Mouse (Mus musculus) hindbrain, postnatal 0 days (tissue): Measurements from ENCODE around the gene Tmem33. TPM values are rescaled to one million over a fixed set of nuclear protein-coding genes. Genes with fewer than 3 reads are reported as not detected.

Experiments used
- ATAC-seq: fragments of 200-750 bp; cut with Nextera tagmentation; 2 replicates; pipeline ENCODE4 v1.8.0; 2017; ENCODE audit warnings: mild to moderate bottlenecking, moderate TSS enrichment, moderate library complexity
- DNase-seq: peaks from one replicate; pipeline ENCODE4 v3.0.0-alpha.2; 2015; ENCODE audit warnings: low spot score
- H3K27ac ChIP-seq: fragments of 300-500 bp; sonication (generic); 2 replicates; pipeline ENCODE4 v1.5.1; 2014; ENCODE audit warnings: mild to moderate bottlenecking
- H3K27me3 ChIP-seq: fragments of 300-500 bp; sonication (generic); 2 replicates; pipeline ENCODE4 v1.6.1; 2014; ENCODE audit warnings: low read length, mixed read lengths; ENCODE audit not compliant: insufficient read depth
- H3K36me3 ChIP-seq: fragments of 300-500 bp; sonication (generic); 2 replicates; pipeline ENCODE4 v1.6.1; 2014; ENCODE audit warnings: low read length, mixed read lengths; ENCODE audit not compliant: insufficient read depth
- H3K4me1 ChIP-seq: fragments of 300-500 bp; sonication (generic); 2 replicates; pipeline ENCODE4 v1.6.1; 2014; ENCODE audit warnings: antibody characterized with exemption, low read length, mixed read lengths; ENCODE audit not compliant: insufficient read depth
- H3K4me2 ChIP-seq: fragments of 300-500 bp; sonication (generic); 2 replicates; pipeline ENCODE4 v1.6.1; 2014; ENCODE audit warnings: low read depth, mild to moderate bottlenecking, low read length, moderate library complexity, mixed read lengths
- H3K4me3 ChIP-seq: fragments of 300-500 bp; sonication (generic); 2 replicates; pipeline ENCODE4 v1.5.1; 2014; ENCODE audit warnings: low read length
- H3K9ac ChIP-seq: fragments of 300-500 bp; sonication (generic); replicated peaks from 2 replicates; pipeline ENCODE4 v1.6.1; 2014; ENCODE audit warnings: mild to moderate bottlenecking, low read length, moderate library complexity, mixed read lengths
- H3K9me3 ChIP-seq: fragments of 300-500 bp; sonication (generic); 2 replicates; pipeline ENCODE4 v1.6.1; 2016; ENCODE audit warnings: low read length, mixed read lengths
- CTCF ChIP-seq: IDR thresholded peaks from 2 replicates; pipeline ENCODE4 v1.5.1; 2016; ENCODE audit warnings: antibody characterized with exemption, control low read depth, low read depth
- WGBS: fragments of 180-500 bp; shearing (Covaris S2); extraction: QIAGEN DNeasy Blood & Tissue Kit; methylation state at CpG from one replicate; pipeline ENCODE4 v1.1.7; 2014; 5-methylcytosine and 5-hydroxymethylcytosine counted together
- polyA plus RNA-seq: library from polyadenylated mRNA; unstranded; fragments of >200 nt; fragmentation: Nextera tagmentation; extraction: Ambion mirVana; gene quantifications from 2 replicates; pipeline ENCODE4 v1.2.1, GENCODE M21; 2015
- total RNA-seq: library from RNA; depleted of rRNA; stranded (reverse); fragments of >200 nt; gene quantifications from 2 replicates; pipeline ENCODE4 v1.2.3, GENCODE M21; 2014

The Tmem33 gene
- total and polyA plus RNA-seq, 2 experiments from 2014 or later, result 61.5 to 83.3 TPM

DNA sequence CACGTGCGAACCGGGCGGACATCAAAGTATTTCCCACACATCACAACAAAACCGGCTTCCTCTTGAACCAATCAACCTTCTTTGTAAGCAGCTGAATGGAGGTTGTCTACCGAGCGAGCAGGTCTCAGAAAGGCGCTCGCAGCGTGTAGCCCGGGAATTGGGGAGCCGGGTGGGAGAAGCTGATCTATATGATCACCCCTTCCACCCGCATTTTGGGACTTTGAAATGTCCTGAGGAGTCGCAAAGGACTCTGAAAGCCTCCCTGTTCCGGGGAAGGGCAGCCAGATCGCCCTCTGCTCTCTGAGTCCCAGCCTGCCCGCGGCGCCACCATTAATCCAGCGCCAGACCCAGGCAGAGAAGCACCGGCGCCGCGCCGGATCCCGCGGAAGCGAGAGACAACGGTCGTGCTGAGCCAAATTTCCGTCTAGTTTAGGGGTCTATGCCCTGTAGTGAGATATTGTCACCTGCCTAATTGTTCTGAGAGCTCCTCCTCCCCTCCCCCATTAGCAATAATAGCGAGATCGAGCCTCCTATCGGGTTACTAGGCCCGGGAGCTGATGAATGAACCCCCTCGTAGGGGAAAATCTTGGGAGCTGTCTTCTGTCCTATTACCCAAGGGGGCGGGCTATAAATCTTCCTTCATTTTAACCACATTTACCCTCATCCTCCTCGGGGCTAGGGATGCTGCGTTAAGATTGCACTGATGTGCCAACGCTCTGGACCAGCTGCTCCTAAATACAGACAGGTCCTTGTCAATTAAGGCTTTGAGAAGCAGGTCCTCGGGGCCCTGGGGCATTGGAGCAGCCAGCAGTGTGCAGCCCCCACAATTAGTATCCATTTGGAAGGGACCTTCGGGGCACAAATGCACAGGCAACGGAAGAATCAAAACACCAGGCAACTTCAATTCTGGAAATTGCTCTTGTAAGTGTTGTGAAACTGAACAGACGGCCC, 37.6 kb upstream of the Tmem33 start:
- peaks cover 93% of the 10 kb centered on the region for H3K27me3 ChIP-seq
- peak overlapping the region; percentile 38 for H3K4me2 ChIP-seq
- H3K27ac ChIP-seq, result no peak overlapping the region
- no peak overlapping the region for H3K9ac ChIP-seq
- ATAC-seq, result no peak
- H3K36me3 ChIP-seq, result no peaks in the 10 kb centered on the region
- WGBS, result 2% methylated on average over 44 of the region's 44 CpGs
- no peaks in the 10 kb centered on the region for H3K4me1 ChIP-seq
- DNase-seq, result no peak
- peaks cover 3% of the 10 kb centered on the region; the same call in 1 of the 2 replicates for H3K9me3 ChIP-seq
- TF ChIP-seq CTCF, result no peak
- peak overlapping the region; percentile 15; the same call in 1 of the 2 replicates for H3K4me3 ChIP-seq

DNA sequence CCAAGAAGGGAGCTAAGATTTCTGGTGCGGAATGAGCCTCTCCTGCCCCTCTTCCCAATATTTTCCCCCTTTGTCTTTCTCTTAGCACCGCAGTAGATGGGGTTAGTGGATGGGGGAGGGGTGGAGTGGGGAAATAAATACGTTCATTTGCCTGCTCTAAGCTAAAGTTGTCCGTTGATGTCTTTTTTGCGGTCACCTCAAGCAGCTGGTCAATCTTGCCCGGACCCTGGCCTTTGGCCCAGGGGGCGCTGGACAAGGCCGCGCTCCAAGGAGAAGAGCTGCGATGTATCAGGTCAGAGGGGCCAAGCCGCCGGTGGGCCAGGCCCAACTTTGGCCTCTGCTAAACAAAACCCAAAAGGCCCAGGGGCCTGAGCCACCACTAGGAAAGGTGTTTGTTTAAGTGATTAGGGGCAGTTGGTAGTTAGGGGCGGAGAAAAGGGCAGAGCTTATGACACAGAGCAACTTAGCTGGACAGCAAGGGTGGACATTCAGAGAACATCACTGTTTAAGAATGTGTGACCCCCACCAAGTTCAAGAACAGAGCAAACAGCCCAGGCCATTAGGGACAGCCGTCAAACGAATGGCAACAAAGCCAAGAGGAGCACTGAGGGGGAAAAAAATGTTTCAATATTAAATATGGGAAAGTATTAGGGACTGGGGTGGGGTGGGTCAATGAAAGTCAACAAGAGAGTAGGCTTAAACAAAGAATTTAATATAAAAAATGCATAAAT, 36.8 kb upstream of the Tmem33 start:
- no peak for TF ChIP-seq CTCF
- Histone ChIP-seq H3K4me1 (no peaks in the 10 kb centered on the region), H3K27me3 (peaks cover 91% of the 10 kb centered on the region), H3K4me2 (no peak overlapping the region), H3K9ac (no peak overlapping the region), H3K9me3 (peaks cover 3% of the 10 kb centered on the region; the same call in 1 of the 2 replicates), H3K27ac (no peak overlapping the region), H3K36me3 (no peaks in the 10 kb centered on the region), H3K4me3 (no peak overlapping the region)
- 10% methylated on average over 15 of the region's 15 CpGs for WGBS
- no peak for DNase-seq
- no peak for ATAC-seq

DNA sequence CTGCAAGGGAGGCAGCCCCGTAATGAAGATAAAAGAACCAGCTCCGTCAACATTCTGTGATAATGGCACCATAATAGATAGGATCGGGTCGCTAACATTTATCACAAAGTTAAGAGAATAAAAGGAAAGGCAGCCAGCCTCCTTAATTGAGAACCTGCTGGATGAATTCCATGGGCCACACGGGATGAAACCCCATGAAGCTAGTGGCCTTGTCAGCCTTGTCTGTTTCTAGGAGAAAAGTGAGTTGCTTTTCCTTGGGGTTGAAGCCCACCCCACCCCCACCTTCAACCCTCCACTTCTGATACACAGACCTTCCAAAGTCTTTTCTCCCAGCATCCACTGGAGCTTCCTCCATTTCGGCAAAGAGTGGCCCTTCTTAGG, 36.3 kb upstream of the Tmem33 start:
- Histone ChIP-seq H3K4me1 (no peaks in the 10 kb centered on the region), H3K27me3 (peaks cover 93% of the 10 kb centered on the region), H3K4me3 (no peak overlapping the region), H3K36me3 (no peaks in the 10 kb centered on the region), H3K9ac (no peak overlapping the region), H3K27ac (no peak overlapping the region), H3K4me2 (no peak overlapping the region), H3K9me3 (peaks cover 3% of the 10 kb centered on the region; the same call in 1 of the 2 replicates)
- DNase-seq (no peak), ATAC-seq (no peak)
- 19% methylated on average over 6 of the region's 6 CpGs for WGBS
- no peak for TF ChIP-seq CTCF

GRCm38 (mm10) chr5:67225758-67226157, 34.6 kb upstream of the Tmem33 start:
- TF ChIP-seq CTCF, result no peak
- Histone ChIP-seq H3K4me3 (no peak overlapping the region), H3K9me3 (peaks cover 3% of the 10 kb centered on the region; the same call in 1 of the 2 replicates), H3K27ac (no peak overlapping the region), H3K36me3 (no peaks in the 10 kb centered on the region), H3K27me3 (peaks cover 89% of the 10 kb centered on the region), H3K9ac (no peak overlapping the region), H3K4me1 (no peaks in the 10 kb centered on the region; the same call in 1 of the 2 replicates), H3K4me2 (no peak overlapping the region)
- DNase-seq (no peak), ATAC-seq (no peak)
- 38% methylated on average over 7 of the region's 7 CpGs for WGBS

GRCm38 (mm10) chr5:67227261-67227660, 33.1 kb upstream of the Tmem33 start:
- ATAC-seq (no peak), DNase-seq (no peak)
- H3K9ac ChIP-seq, result no peak overlapping the region
- H3K4me2 ChIP-seq, result no peak overlapping the region
- no peaks in the 10 kb centered on the region for H3K36me3 ChIP-seq
- H3K4me3 ChIP-seq, result no peak overlapping the region
- WGBS, result 13% methylated on average over 11 of the region's 11 CpGs
- no peaks in the 10 kb centered on the region; the same call in 1 of the 2 replicates for H3K4me1 ChIP-seq
- peaks cover 87% of the 10 kb centered on the region for H3K27me3 ChIP-seq
- peaks cover 3% of the 10 kb centered on the region; the same call in 1 of the 2 replicates for H3K9me3 ChIP-seq
- no peak overlapping the region for H3K27ac ChIP-seq
- no peak for TF ChIP-seq CTCF

DNA sequence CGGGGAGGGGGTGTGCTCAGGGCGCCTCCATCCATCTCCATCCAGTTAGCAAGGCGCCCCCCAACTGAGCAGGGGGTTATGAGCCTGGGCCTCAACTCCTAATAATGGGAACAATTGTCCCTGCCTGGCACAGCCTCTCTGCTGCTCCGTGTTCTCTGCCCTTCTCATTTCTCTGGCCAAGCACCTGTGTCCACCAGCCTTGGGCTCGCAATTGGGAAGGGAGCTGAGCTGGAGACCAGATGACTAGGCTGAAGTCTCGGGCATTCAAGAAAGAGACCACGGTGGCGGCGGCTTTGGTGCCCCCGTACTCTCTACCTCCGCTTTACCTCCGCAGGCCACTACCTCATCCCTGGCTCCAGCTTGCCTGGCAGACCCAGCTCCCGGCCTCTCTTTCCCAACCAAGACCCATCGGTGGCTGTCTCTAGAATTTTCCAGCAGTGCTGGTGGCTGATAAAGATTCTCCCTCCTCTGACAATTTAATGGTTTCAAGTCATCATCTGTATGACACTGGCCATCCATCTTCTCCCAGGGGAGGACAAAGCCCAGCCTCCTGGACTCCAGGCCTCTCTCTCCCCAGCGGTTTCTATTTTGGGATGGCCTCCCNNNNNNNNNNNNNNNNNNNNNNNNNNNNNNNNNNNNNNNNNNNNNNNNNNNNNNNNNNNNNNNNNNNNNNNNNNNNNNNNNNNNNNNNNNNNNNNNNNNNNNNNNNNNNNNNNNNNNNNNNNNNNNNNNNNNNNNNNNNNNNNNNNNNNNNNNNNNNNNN, 32.5 kb upstream of the Tmem33 start:
- Histone ChIP-seq H3K4me2 (0 out of 2 replicates have a peak overlapping the region, but pooled peaks have one; percentile 21), H3K4me1 (no peaks in the 10 kb centered on the region; the same call in 1 of the 2 replicates), H3K9ac (no peak overlapping the region), H3K27ac (no peak overlapping the region; the same call in 1 of the 2 replicates), H3K9me3 (peaks cover 3% of the 10 kb centered on the region; the same call in 1 of the 2 replicates), H3K4me3 (no peak overlapping the region), H3K27me3 (peaks cover 89% of the 10 kb centered on the region), H3K36me3 (no peaks in the 10 kb centered on the region)
- DNase-seq (no peak), ATAC-seq (no peak)
- WGBS, result 9% methylated on average over 15 of the region's 15 CpGs
- no peak for TF ChIP-seq CTCF
